Mouse (Mus musculus) gastrocnemius, adult 2 months (tissue): ENCODE measurements around the gene Washc4. TPM values are rescaled to one million over a fixed set of nuclear protein-coding genes. Genes with fewer than 3 reads are reported as not detected.

Experiments
- DNase-seq: peaks from one replicate; pipeline ENCODE4 v3.0.0; 2022
- H3K27ac ChIP-seq: fragments of 200-600 bp; 2 replicates; pipeline ENCODE4 v1.8.1; 2022; ENCODE audit warnings: mild to moderate bottlenecking
- H3K4me3 ChIP-seq: fragments of 200-600 bp; 2 replicates; pipeline ENCODE4 v1.8.1; 2022; ENCODE audit warnings: mild to moderate bottlenecking, moderate library complexity
- CTCF ChIP-seq: fragments of 200-600 bp; IDR thresholded peaks from 2 replicates; pipeline ENCODE4 v1.8.1; 2022; ENCODE audit warnings: antibody characterized with exemption, mild to moderate bottlenecking, moderate library complexity
- intact Hi-C: fragments of 180-260 bp; cut with DNase I; formaldehyde crosslinking; loops from one replicate; pipeline ENCODE4 v1.15.1; 2025
- total RNA-seq, 2 experiments: library from RNA; stranded (reverse); gene quantifications; 2 replicates each; pipeline ENCODE4 v1.2.3; 2021

The Washc4 gene
- total RNA-seq, 2 experiments from 2014 or later: 9.4 to 10.9 TPM

- no peak for TF ChIP-seq CTCF
- intact Hi-C loops: no loop called here
- peak overlapping the region; percentile 28; the same call in 1 of the 2 replicates for H3K27ac ChIP-seq
- DNase-seq: peak; percentile 62
- H3K4me3 ChIP-seq: no peak overlapping the region
These were observed 85.7 kb downstream of the Washc4 start for GRCm38 (mm10) chr10:83629190-83629781.

GRCm38 (mm10) chr10:83629878-83630277 is 86.3 kb downstream of the Washc4 start:
- H3K4me3 ChIP-seq: no peak overlapping the region
- no peak for DNase-seq
- no peak overlapping the region for H3K27ac ChIP-seq
- intact Hi-C loops: no loop called here
- TF ChIP-seq CTCF: no peak

- no peak for DNase-seq
- TF ChIP-seq CTCF: no peak
- H3K4me3 ChIP-seq: no peak overlapping the region
- intact Hi-C loops: no loop called here
- no peak overlapping the region for H3K27ac ChIP-seq
These were observed 87.3 kb downstream of the Washc4 start for GRCm38 (mm10) chr10:83630899-83631298.

- intact Hi-C loops: no loop called here
These were observed 88.2 kb downstream of the Washc4 start for GRCm38 (mm10) chr10:83631775-83632174.

GRCm38 (mm10) chr10:83632806-83633374 is 89.3 kb downstream of the Washc4 start:
- TF ChIP-seq CTCF: no peak
- H3K27ac ChIP-seq: no peak overlapping the region
- no peak overlapping the region for H3K4me3 ChIP-seq
- intact Hi-C loops: no loop called here
- no peak for DNase-seq

More at GRCm38 (mm10) chr10:83631775-83632174, 88.2 kb downstream of the Washc4 start:
- Histone ChIP-seq H3K4me3 (no peak overlapping the region), H3K27ac (no peak overlapping the region)
- no peak for DNase-seq
- no peak for TF ChIP-seq CTCF

- no peak for TF ChIP-seq CTCF
- peak overlapping the region; percentile 28; the same call in 1 of the 2 replicates for H3K27ac ChIP-seq
- DNase-seq: peak; percentile 40
- no peak overlapping the region for H3K4me3 ChIP-seq
- intact Hi-C loops: no loop called here
These were observed 90.9 kb downstream of the Washc4 start for GRCm38 (mm10) chr10:83634461-83634860.

- TF ChIP-seq CTCF: no peak
- no peak overlapping the region for H3K4me3 ChIP-seq
- DNase-seq: no peak
- H3K27ac ChIP-seq: 0 out of 2 replicates have a peak overlapping the region, but pooled peaks have one; percentile 86
- intact Hi-C loops: no loop called here
These were observed 92.6 kb downstream of the Washc4 start for GRCm38 (mm10) chr10:83636191-83636590.

GRCm38 (mm10) chr10:83637295-83637694 is 93.7 kb downstream of the Washc4 start:
- peak; percentile 94 for DNase-seq
- H3K27ac ChIP-seq: peak overlapping the region; percentile 86
- intact Hi-C loops: no loop called here
- TF ChIP-seq CTCF: no peak
- peak overlapping the region; percentile 51 for H3K4me3 ChIP-seq

GRCm38 (mm10) chr10:83639881-83640386 is 96.4 kb downstream of the Washc4 start:
- Histone ChIP-seq H3K4me3 (no peak overlapping the region), H3K27ac (no peak overlapping the region)
- DNase-seq: no peak
- intact Hi-C loops: no loop called here
- no peak for TF ChIP-seq CTCF

GRCm38 (mm10) chr10:83641641-83642040 is 98.1 kb downstream of the Washc4 start:
- H3K27ac ChIP-seq: peak overlapping the region; percentile 43; the same call in 1 of the 2 replicates
- DNase-seq: no peak
- no peak overlapping the region for H3K4me3 ChIP-seq
- intact Hi-C loops: no loop called here
- TF ChIP-seq CTCF: no peak

- DNase-seq: no peak
- no peak overlapping the region for H3K4me3 ChIP-seq
- no peak for TF ChIP-seq CTCF
- intact Hi-C loops: no loop called here
- H3K27ac ChIP-seq: no peak overlapping the region
These were observed 100.6 kb downstream of the Washc4 start for GRCm38 (mm10) chr10:83644167-83644566.

- DNase-seq: no peak
- Histone ChIP-seq H3K4me3 (no peak overlapping the region), H3K27ac (peak overlapping the region; percentile 48)
- intact Hi-C loops: loop anchor here (5.0 kb wide), 2 partner anchors 82 to 103 kb away; partner anchors contain the start of gene Washc4
- TF ChIP-seq CTCF: no peak
These were observed 101.5 kb downstream of the Washc4 start for GRCm38 (mm10) chr10:83644865-83645715.

GRCm38 (mm10) chr10:83645716-83645990 is 102.1 kb downstream of the Washc4 start:
- intact Hi-C loops: loop anchor here (5.0 kb wide), 2 partner anchors 82 to 103 kb away; partner anchors contain the start of gene Washc4
- DNase-seq: no peak
- no peak for TF ChIP-seq CTCF
- H3K4me3 ChIP-seq: no peak overlapping the region
- H3K27ac ChIP-seq: no peak overlapping the region; the same call in 1 of the 2 replicates

Other genes starting within 250 kb of the Washc4 start
- 1 to 10 TPM in 1 of 2 experiments, under 1 TPM in 1; 0.46 to 1.1 TPM for gene Slc41a2, start 205.9 kb upstream of the Washc4 start, total RNA-seq
- under 1 TPM; 0.70 to 0.84 TPM for gene D10Wsu102e, start 183.5 kb upstream of the Washc4 start, total RNA-seq
- gene Aldh1l2, start 9.6 kb upstream of the Washc4 start, total RNA-seq: 1 to 10 TPM; 4.7 to 5.6 TPM
- gene Appl2, start 105.0 kb downstream of the Washc4 start, total RNA-seq: 10 to 100 TPM; 19.3 to 21.0 TPM
- gene 1500009L16Rik, start 179.1 kb downstream of the Washc4 start, total RNA-seq: 1 to 10 TPM in 1 of 2 experiments, under 1 TPM in 1; 0.89 to 1.4 TPM